Mouse (Mus musculus): Measurements from ENCODE around the gene Ssr1.

The Ssr1 gene

GRCm38 (mm10) chr13:37993704-37994404, at the start of gene Ssr1:
TSS of gene Ssr1 (minus strand) at chr13:37994217.
- DNase-seq = peak; percentile 97

DNA sequence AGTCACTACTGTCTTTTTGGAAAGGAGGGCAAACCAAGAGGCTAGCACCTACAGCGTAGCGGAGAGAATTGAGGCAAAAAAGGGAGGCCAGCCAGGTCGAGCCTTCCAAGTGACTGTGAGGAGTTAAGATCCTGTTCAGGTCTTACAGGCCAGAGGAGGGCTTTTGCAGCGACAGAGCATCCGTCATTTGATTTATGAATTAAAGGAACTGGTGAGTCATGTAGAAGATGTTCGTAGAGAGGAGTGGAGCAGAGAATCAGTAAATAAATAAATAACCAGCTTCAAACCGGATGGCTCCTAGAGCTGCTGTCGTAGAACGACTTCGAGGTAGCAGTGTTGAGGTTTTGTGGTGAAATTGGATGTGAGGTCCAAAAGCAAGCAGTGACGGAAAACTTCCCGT, 43.8 kb upstream of the Ssr1 start:
- peak; percentile 28 for DNase-seq

DNA sequence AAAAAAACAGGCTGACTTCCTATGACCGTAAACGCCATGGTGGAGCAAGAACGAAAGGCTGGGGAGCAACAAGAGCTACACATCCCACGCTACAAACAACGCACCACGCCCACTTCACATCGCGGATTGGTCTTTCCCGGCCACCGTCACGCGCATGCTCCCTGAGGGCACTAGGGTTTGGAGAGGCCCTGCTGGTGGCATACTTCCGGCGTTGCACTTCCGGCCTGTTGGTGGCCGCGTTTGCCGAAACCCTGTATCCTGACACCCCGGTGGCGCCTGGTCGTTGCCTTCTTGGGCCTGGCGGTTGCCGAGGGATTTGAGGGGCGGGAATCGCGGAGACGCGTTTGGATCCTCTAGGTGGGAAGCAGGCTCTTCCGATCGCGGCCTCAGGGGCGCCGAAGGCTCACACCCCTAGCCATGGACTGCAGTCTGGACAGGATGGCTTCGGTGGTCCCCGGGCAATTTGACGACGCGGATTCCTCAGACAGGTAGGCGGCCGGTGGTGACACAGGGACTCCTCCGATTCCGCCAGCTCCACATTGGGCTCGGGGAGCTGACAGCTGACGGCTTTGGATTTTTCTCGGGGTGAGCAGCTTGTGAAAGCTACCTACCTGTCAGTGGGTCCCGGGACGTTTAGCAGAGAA, 43.1 kb upstream of the Ssr1 start, which contains the start of gene Cage1:
Gene Cage1 (minus strand): TSS at position 26 of the 644 bp plus-strand sequence.
- peak; percentile 96 for DNase-seq

- peak; percentile 28 for DNase-seq
These were observed 42.5 kb upstream of the Ssr1 start, which contains the start of gene Riok1 for GRCm38 (mm10) chr13:38036343-38037043. TSS of gene Riok1 (plus strand) at chr13:38036995.

- no peak for DNase-seq
These were observed 34.4 kb upstream of the Ssr1 start for GRCm38 (mm10) chr13:38028407-38028806.

DNA sequence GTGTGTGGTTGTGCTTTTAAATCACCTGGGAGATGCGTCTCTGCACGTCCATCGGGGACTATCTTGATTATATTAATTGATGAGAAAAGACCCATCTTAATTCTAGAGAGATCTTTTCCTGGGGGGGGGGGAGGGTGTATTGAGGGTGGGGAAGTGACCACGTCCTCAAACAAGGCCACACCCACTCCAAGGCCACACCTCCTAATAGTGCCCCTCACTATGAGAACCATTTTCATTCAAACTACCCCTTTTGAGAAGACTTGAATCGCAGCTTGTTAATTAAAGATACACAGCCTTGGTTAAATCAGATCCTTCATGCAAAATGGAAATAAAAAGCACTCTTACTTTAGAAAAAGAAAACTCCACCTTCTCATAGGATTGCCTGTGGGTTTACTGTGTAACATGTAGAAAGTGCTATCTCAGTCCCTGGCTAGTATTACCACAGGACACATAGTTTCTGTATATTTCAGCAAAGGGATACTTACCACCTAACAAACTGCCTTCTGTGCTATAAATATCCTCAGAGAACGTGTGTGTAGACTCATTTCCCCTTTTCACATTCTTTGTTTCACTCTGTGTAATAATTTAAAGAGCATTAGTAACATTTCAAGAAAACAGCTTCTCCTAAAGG, 33.7 kb upstream of the Ssr1 start:
- no peak for DNase-seq

GRCm38 (mm10) chr13:38025874-38026273, 31.9 kb upstream of the Ssr1 start:
- no peak for DNase-seq

DNA sequence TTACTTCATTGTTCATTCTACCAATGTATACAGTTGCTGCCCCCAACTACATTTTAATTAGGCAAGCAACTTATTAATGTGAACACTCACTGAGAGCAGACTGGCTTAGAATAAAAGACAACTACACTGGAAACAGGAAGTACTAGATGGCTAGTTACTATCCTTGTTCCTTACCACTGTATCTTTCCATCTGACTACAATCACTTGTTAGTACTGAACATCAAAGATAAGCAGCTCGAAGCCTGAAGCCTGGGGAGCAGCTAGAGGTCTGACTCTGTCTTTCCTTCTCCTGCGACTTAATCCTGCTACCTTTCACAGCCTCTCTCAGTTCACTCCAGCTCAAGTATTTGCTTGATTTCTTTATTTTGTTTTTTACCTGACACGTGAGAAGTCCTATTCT, 24.8 kb upstream of the Ssr1 start:
- DNase-seq = no peak

- no peak for DNase-seq
These were observed 21.6 kb upstream of the Ssr1 start for GRCm38 (mm10) chr13:38015591-38015990.

- DNase-seq = no peak
These were observed 18.4 kb upstream of the Ssr1 start for GRCm38 (mm10) chr13:38012436-38012835.

DNA sequence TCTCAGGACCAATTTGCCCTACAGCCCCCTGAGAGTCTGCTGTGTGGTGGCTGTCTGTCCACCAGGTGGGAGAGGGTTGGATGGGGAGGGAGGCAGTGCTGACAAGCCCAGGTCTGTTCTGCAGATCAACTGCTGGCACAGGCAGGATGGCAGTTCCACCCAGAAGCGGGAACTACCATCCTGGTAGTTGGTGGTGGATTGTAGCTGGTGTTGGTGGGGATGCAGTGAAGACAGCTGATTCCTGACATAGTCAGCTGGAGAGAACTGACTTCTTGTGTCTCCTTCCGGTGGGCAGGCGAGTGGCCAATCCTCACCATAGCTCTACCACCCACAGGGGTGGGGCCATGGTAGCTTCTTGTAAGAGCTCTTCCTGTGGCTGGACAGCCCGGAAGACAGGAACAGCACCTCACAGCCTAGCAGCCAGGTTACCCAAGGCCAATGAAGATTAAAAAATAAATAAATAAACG, 16.5 kb upstream of the Ssr1 start:
- no peak for DNase-seq

DNA sequence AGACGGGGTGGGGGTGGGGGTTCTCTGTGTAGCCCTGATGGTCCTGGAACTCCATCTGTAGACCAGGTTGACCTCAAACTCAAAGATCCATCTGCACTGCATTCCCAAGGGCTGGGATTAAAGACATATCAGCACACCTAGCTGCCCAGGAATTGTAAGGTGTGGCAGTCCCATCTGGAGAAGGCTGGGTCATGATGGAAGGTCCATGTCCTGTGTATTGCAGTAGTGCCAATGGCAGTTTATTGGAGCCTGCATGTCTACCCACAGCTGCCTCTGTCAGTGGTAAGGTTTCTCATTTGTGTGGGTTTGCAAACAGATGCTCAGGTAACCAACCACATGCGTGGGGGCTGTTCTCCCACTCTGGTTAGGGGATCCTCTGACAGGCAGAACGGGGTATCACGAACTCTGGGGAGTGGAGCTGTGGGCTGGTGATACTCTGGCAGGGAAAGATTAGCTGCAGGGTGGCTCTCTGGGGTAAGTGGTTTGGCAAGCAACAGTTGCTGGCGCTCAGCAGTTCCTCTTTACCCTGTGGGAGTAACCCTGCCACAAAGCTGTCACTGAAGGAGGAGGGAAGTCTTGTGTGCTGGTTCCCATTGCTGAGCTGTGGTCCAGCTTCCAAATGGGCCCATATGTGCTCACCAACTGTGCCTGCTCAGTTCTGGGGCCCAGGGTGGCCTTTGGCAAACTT, 15.8 kb upstream of the Ssr1 start:
- no peak for DNase-seq

DNA sequence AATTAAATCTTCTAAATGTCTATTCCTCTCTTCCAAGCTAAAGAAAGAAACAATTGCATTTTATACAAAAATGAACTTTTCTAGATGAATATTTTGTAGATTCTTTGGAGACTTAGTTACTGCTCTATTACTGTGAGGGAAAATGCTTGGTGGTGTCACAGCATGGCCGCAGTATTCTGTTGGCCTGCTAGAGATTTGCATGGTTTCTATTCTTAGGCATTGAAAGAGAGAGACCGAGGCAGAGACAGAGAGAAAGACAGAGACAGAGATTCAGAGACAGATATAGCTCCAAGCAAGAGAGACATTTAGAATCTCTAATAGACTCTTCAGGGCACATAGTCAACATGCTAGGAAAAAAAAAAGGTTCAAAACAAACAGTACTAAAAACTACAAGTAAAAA, 14.0 kb upstream of the Ssr1 start:
- DNase-seq = no peak

- no peak for DNase-seq
These were observed 8.4 kb upstream of the Ssr1 start for GRCm38 (mm10) chr13:38002461-38002860.

GRCm38 (mm10) chr13:37999713-38000112, 5.7 kb upstream of the Ssr1 start:
- DNase-seq = no peak

- DNase-seq = no peak
These were observed 360 bp upstream of the Ssr1 start for GRCm38 (mm10) chr13:37994405-37994749.

DNA sequence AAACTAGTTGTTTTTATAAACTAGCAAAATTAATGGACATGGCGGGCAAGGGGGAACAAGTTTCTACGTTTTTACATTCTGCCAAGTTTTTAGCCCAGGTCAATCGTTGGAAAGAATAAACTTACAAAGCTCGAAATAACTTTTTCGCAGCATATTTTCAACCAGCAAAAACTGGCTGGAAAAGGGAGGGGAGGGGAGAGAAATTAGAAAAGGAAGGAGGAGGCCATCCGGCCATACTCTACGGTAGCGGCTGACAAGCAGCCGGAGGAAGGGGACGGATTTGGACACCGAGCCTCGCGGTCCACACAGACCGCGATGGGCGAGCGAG, 677 bp downstream of the Ssr1 start:
- no peak for DNase-seq

DNA sequence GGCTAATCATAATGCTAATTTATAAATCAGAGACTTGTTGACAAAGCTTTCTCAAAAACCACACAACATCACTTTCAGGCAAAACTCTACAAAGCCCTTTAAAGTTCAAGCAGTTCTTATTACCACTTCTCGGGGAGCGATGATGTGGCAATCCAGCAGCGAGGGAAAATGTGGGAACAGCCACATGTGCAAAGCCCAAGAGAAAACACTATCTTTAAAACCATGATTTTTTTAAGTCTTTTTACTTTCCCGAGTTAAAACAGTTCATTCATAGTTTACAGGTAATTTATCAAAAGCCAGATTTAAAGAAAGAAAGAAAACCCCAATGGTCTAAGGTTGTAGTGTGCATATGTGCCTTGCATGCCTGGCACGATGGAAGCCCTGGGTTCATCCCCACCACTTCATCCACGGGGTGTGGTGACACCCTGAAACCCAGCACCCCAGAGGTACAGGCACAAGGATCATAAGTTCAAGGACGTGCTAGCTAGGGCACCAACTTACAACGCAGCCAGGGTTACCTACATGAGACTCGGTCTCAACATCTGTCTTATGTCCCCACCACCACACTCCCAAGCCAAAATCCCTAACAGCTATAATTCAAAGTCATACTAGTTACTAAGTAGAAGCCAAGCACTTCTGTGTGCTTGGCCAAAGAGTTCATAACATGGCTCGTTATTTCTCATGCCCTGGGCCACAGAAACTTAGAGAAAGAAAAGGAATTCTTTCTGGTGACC, 1.2 kb downstream of the Ssr1 start:
- peak; percentile 28 for DNase-seq

- no peak for DNase-seq
These were observed 4.3 kb downstream of the Ssr1 start for GRCm38 (mm10) chr13:37989701-37990100.

DNA sequence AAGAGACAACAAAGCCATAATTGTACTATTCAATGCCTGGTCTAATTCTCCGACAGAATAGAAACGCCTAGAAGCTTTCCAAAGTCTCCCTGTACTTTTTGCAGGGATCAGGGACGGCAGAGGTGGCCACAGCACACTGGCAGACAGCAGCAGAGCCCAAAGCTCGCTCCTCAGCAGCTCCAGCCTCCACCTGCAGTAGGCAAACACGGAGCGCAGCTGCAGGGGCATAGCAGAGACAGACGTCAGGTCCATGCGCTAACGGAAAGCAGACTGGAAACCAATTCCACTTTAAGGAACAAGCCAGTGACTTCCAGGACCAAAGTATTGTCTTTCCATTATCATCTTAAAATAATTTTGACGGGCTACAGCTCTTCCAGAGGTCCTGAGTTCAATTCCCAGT, 7.9 kb downstream of the Ssr1 start:
- no peak for DNase-seq

DNA sequence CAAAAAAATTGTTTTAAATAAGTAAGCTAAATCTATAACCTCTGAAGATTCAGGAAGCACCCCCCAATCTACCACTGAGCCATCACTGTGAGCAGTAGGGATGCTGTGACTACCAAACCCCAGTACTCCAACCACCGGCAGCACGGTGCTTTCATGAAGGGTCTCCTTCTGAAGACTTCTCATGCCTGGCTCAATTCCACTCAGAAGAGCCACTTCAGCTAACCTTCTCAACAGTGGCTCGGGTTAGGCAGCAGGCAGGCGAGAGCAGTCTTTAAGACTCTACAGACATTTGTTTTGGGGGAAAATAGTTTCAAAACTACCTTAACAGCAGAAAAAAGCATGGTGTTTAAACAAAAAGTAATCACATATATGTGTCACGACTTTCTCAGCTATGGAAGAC, 13.0 kb downstream of the Ssr1 start:
- DNase-seq = no peak

- DNase-seq = no peak
These were observed 13.7 kb downstream of the Ssr1 start for GRCm38 (mm10) chr13:37980346-37980745.

Data from cerebellum, adult 9-11 months (tissue).